In the genomic region with DNA sequence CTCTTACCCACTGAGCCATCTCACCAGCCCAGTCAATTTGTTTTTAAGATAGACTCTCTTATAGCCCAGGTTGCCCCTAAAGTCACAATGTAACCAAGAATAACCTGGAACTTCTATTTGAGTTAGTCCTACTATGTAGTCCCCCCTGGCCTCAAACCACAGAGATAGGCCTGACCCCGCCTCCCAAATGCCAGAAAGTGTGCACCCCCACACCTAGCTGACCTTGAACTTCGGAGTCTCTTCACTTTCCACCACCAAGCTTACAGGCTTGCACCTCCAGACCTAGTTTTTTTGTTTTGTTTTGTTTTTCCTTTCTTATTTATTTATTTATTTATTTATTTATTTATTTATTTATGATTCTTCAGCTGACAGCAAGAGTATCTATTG, we compare ENCODE assay signal across 8 mouse cellular contexts. TPM values are rescaled to one million over a fixed set of nuclear protein-coding genes. Genes with fewer than 3 reads are reported as not detected.
DNase-seq lines count a peak whose midpoint lies in the region; ATAC-seq and TF ChIP-seq lines count a peak whose summit lies in the region.
"Had no signal": no experiment of that assay in that cellular context is flagged by ENCODE, and none has a peak within 500 bp of the region (broad histone marks: within the 10 kb centered on the region; RNA-seq: fewer than 3 reads in every experiment).

No protein-coding gene starts in this region.

- H3K4me3 ChIP-seq in lung, embryonic 14.5 days (ENCODE audit: low read depth, low read length) = peak overlapping the region; percentile 36
- H3K4me3 ChIP-seq in forebrain, embryonic 14.5 days (ENCODE audit: low read depth, low read length) = peak overlapping the region; percentile 15; the same call in 1 of the 2 replicates
- H3K4me3 ChIP-seq in stomach, embryonic 15.5 days (replicated peaks) = peak overlapping the region; percentile 40; the same call in 1 of the 2 replicates

- 66% methylated on average over 2 of the region's 2 CpGs for WGBS in lung, embryonic 14.5 days
- 69% methylated on average over 2 of the region's 2 CpGs for WGBS in forebrain, embryonic 14.5 days
- WGBS in stomach, embryonic 15.5 days = 68% methylated on average over 2 of the region's 2 CpGs

- no peak for DNase-seq in lung, embryonic 14.5 days
- DNase-seq in lung, postnatal 14 days = no peak
- no peak for DNase-seq in forebrain, embryonic 14.5 days (ENCODE audit: low spot score)
- peak; percentile 43 for DNase-seq in liver
- no peak for DNase-seq in gastrocnemius, postnatal 36 days
- DNase-seq in spleen, postnatal 4 days (ENCODE audit: low spot score in 2 of 2) = no peak

- no peaks in the 10 kb centered on the region for H3K4me1 ChIP-seq in lung, embryonic 14.5 days (ENCODE audit: insufficient read depth)
- H3K4me1 ChIP-seq in forebrain, embryonic 14.5 days (ENCODE audit: control insufficient read depth, insufficient read depth, low read length) = no peaks in the 10 kb centered on the region; the same call in 1 of the 2 replicates
- H3K4me1 ChIP-seq in stomach, embryonic 15.5 days = 0 out of 2 replicates have a peak, but pooled peaks cover 7% of the 10 kb centered on the region

- TF ChIP-seq CTCF in lung, embryonic 14.5 days (IDR thresholded peaks at IDR 0.05; ENCODE audit: low read depth) = no peak

- intact Hi-C loops in gastrocnemius, postnatal 36 days (cut with DNase I) = no loop called here

- no peak for ATAC-seq in lung, embryonic 14.5 days (ENCODE audit: insufficient read depth)
- ATAC-seq in forebrain, embryonic 14.5 days = 0 out of 2 replicates have a peak, but pooled peaks have one; percentile 27
- ATAC-seq in stomach, embryonic 15.5 days (ENCODE audit: insufficient read depth, low FRiP score, low read depth) = no peak

- no peaks in the 10 kb centered on the region for H3K9me3 ChIP-seq in lung, embryonic 14.5 days (ENCODE audit: low read depth, low read length)
- H3K9me3 ChIP-seq in forebrain, embryonic 14.5 days (replicated peaks; ENCODE audit: control insufficient read depth, low read length) = no peaks in the 10 kb centered on the region
- H3K9me3 ChIP-seq in stomach, embryonic 15.5 days = no peaks in the 10 kb centered on the region

- no peaks in the 10 kb centered on the region for H3K36me3 ChIP-seq in lung, embryonic 14.5 days (ENCODE audit: insufficient read depth)
- H3K36me3 ChIP-seq in forebrain, embryonic 14.5 days (ENCODE audit: control insufficient read depth, insufficient read depth, low read length) = no peaks in the 10 kb centered on the region
- no peaks in the 10 kb centered on the region for H3K36me3 ChIP-seq in stomach, embryonic 15.5 days

- H3K27ac ChIP-seq in lung, embryonic 14.5 days (ENCODE audit: low read depth) = no peak overlapping the region
- no peak overlapping the region for H3K27ac ChIP-seq in forebrain, embryonic 14.5 days (ENCODE audit: low read depth, low read length)
- H3K27ac ChIP-seq in stomach, embryonic 15.5 days = peak overlapping the region; percentile 90; the same call in 1 of the 2 replicates

- no peaks in the 10 kb centered on the region for H3K27me3 ChIP-seq in lung, embryonic 14.5 days (ENCODE audit: insufficient read depth, low read length)
- no peaks in the 10 kb centered on the region for H3K27me3 ChIP-seq in forebrain, embryonic 14.5 days (replicated peaks; ENCODE audit: control insufficient read depth, insufficient read depth, low read length)
- no peaks in the 10 kb centered on the region for H3K27me3 ChIP-seq in stomach, embryonic 15.5 days (replicated peaks)

- H3K9ac ChIP-seq in lung, embryonic 14.5 days = peak overlapping the region; percentile 49; the same call in 1 of the 2 replicates
- H3K9ac ChIP-seq in forebrain, embryonic 14.5 days (ENCODE audit: low read length) = no peak overlapping the region; the same call in 1 of the 2 replicates
- no peak overlapping the region for H3K9ac ChIP-seq in stomach, embryonic 15.5 days

- peak overlapping the region; percentile 70 for H3K4me2 ChIP-seq in lung, embryonic 14.5 days
- H3K4me2 ChIP-seq in forebrain, embryonic 14.5 days (ENCODE audit: low read length) = peak overlapping the region; percentile 41
- H3K4me2 ChIP-seq in stomach, embryonic 15.5 days = peak overlapping the region; percentile 60

RNA-seq across cellular contexts. Expression of gene Nsd1, which starts 27.8 kb away (rescaled TPM):
- 70.0 and 80.7 TPM in 2 replicates for polyA plus RNA-seq in lung, embryonic 14.5 days (2014; fragmentation: Nextera tagmentation; extraction: Ambion mirVana)
- 52.3 and 61.1 TPM in 2 replicates for polyA plus RNA-seq in forebrain, embryonic 14.5 days (2014; fragmentation: Nextera tagmentation; extraction: Ambion mirVana)
- polyA plus RNA-seq in stomach, embryonic 15.5 days (2015; fragmentation: Nextera tagmentation; extraction: Ambion mirVana) = 57.0 and 61.1 TPM in 2 replicates
- total RNA-seq in gastrocnemius, postnatal 36 days (2021) = 10 to 100 TPM; 45.7 to 50.8 TPM

RNA-seq across cellular contexts. Expression of gene Fgfr4, which starts 29.3 kb away (rescaled TPM):
- 14.6 and 17.3 TPM in 2 replicates for polyA plus RNA-seq in lung, embryonic 14.5 days (2014; fragmentation: Nextera tagmentation; extraction: Ambion mirVana)
- polyA plus RNA-seq in forebrain, embryonic 14.5 days (2014; fragmentation: Nextera tagmentation; extraction: Ambion mirVana) = 0.30 and 1.1 TPM in 2 replicates
- 7.6 and 8.4 TPM in 2 replicates for polyA plus RNA-seq in stomach, embryonic 15.5 days (2015; fragmentation: Nextera tagmentation; extraction: Ambion mirVana)
- total RNA-seq in gastrocnemius, postnatal 36 days (2021) = 1 to 10 TPM; 2.3 to 2.9 TPM
- total RNA-seq: neutrophil, adult 5-6 weeks had no signal

RNA-seq across cellular contexts. Expression of gene Gm17617, which starts 48.4 kb away (rescaled TPM):
- polyA plus RNA-seq in lung, embryonic 14.5 days (2014; fragmentation: Nextera tagmentation; extraction: Ambion mirVana) = not detected in 2 replicates
- polyA plus RNA-seq in forebrain, embryonic 14.5 days (2014; fragmentation: Nextera tagmentation; extraction: Ambion mirVana) = not detected in 2 replicates
- polyA plus RNA-seq in stomach, embryonic 15.5 days (2015; fragmentation: Nextera tagmentation; extraction: Ambion mirVana) = not detected in 2 replicates
- not detected for total RNA-seq in gastrocnemius, postnatal 36 days (2021)
- total RNA-seq: neutrophil, adult 5-6 weeks had no signal
